Mouse (Mus musculus) monocyte, adult 59 days (primary cell): ENCODE measurements around the gene Olfr1333. TPM values are rescaled to one million over a fixed set of nuclear protein-coding genes. Genes with fewer than 3 reads are reported as not detected.

Experiments
- total RNA-seq, 2 experiments: library from RNA; stranded (reverse); gene quantifications; one replicate each; pipeline ENCODE4 v1.2.4; 2023

Gene Olfr1333
- not detected for total RNA-seq

DNA sequence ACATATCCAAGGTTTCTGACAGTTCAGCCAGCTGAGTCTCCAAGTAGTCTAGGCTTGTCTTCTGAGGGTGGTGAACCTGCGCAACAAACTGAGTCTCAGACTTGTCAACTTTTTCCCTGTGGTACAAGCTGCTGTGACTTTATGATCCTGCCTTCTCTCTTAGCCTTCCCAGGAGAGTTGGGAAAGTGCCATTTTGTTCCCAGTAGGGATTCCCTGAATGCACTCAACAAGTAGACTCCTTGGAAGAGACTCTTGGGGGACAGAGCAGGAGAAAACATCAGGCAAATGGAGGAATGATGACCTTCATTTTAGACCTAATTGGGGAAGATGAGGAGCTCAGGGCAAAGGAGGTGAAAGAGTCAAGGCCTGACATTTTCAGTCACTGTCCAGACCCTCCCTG is at the start of gene Olfr1333:
Gene Olfr1333, minus strand, starts transcription at position 101 of the 400 bp plus-strand sequence.

DNA sequence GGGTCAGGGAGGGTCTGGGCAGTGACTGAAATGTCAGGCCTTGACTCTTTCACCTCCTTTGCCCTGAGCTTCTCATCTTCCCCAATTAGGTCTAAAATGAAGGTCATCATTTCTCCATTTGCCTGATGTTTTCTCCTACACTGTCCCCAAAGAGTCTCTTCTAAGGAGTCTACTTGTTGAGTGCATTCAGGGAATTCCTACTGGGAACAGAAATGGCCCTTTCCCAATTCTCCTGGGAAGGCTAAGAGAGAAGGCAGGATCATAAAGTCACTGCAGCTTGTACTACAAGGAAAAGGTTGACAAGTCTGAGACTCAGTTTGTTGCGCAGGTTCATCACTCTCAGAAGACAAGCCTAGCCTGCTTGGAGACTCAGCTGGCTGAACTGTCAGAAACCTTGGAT is 28.3 kb upstream of the Olfr1333 start, which contains the start of gene Olfr1331:
Gene Olfr1331, plus strand, starts transcription at position 301 of the 400 bp plus-strand sequence.

DNA sequence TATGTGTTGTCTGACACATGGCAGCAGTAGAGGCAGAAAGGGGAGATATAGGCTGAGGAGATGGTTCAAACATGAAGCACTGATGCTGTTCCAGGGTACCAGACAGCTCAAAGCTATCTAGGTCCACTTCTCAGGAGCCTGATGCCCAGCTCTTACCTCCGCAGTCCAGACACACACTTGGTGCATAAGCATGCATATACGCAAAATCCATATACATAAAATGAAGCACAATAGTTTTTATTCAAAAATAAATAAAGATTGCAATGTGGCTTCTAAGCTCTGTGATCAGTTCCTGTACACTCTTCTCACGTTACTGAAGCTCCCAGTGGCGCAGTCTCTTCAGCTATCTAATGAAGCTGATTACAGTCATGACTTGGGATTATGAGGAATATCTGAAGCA is 26.2 kb downstream of the Olfr1333 start, which contains the start of gene Olfr1335:
Gene Olfr1335, minus strand, starts transcription at position 101 of the 400 bp plus-strand sequence.

DNA sequence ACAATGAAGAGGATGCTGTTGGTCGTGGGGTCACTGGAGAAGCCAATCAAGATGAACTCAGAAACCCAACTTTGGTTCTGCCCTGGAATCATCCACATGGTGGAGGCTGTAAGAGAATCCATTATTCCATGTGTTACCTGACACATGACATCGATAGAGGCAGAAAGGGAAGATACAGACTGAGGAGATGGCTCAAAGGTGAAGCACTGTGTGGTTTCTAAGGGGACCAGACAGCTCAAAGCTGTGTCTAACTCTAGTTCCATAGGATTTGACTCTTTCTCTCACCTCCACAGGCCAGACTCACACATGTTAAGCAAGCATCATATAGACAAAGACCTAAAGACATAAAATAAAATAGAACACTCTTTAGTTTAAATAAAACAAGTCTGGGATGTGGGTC is 53.6 kb downstream of the Olfr1333 start, which contains the start of gene Olfr1337:
Gene Olfr1337, minus strand, starts transcription at position 101 of the 400 bp plus-strand sequence.

Other genes starting within 250 kb of the Olfr1333 start
- gene Cfap57, start 215.5 kb downstream of the Olfr1333 start, total RNA-seq, result not detected
- 10 to 100 TPM; 37.4 to 38.0 TPM for gene Ebna1bp2, start 215.5 kb downstream of the Olfr1333 start, total RNA-seq
- not detected for gene Olfr62, start 177.3 kb downstream of the Olfr1333 start, total RNA-seq
- gene Olfr1342, start 143.5 kb downstream of the Olfr1333 start, total RNA-seq, result not detected
- gene Olfr1341, start 132.8 kb downstream of the Olfr1333 start, total RNA-seq, result not detected
- gene Olfr1340, start 116.1 kb downstream of the Olfr1333 start, total RNA-seq, result not detected
- not detected for gene Olfr1339, start 104.1 kb downstream of the Olfr1333 start, total RNA-seq
- not detected for gene Olfr1338, start 77.5 kb downstream of the Olfr1333 start, total RNA-seq
- gene Olfr1337, start 53.7 kb downstream of the Olfr1333 start, total RNA-seq, result not detected
- gene Olfr1335, start 26.3 kb downstream of the Olfr1333 start, total RNA-seq, result not detected
- gene Olfr1331, start 28.4 kb upstream of the Olfr1333 start, total RNA-seq, result not detected
- gene Olfr1330, start 52.3 kb upstream of the Olfr1333 start, total RNA-seq, result not detected
- gene Olfr1329, start 81.2 kb upstream of the Olfr1333 start, total RNA-seq, result not detected
- gene Olfr1328, start 102.3 kb upstream of the Olfr1333 start, total RNA-seq, result not detected
- gene Lao1, start 125.3 kb upstream of the Olfr1333 start, total RNA-seq, result not detected